Mouse (Mus musculus) kidney, postnatal 36 days (tissue): ENCODE measurements around the gene Agrn.

Experiments used
- DNase-seq, 2 experiments: peaks; one replicate each; pipeline ENCODE4 v3.0.0; 2021 to 2022; ENCODE audit warnings: mixed read lengths in 2 of 2

Gene Agrn

GRCm38 (mm10) chr4:156136285-156137100, 60.8 kb downstream of the Agrn start:
- peak in 1 of 2 experiments; percentile 28 for DNase-seq

GRCm38 (mm10) chr4:156135801-156136200, 61.5 kb downstream of the Agrn start:
- DNase-seq, result no peak

DNA sequence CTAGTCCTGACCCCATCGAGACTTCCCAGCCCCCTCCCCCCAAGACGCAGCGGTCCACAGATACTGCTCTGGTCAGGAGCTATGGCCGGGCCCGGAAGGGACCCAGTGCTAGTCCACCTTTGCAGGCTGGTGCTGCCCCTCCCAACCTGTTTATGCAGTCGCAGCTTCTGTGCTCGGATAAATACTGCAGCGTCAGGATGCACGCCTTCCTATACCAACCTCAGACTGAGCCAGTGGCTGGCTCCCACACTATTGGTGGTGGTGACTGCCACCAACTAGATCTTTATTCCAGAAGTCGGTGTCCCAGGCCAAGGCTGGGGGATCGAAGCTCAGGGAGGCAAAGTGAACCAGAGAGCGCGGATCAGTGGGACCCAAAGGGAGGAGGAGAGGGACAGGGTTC, 62.2 kb downstream of the Agrn start:
- no peak for DNase-seq

GRCm38 (mm10) chr4:156133943-156134605, 63.2 kb downstream of the Agrn start:
- DNase-seq, result peak; percentile 20 to 43

- DNase-seq, result no peak
Measured at GRCm38 (mm10) chr4:156133334-156133733, 64.0 kb downstream of the Agrn start.

DNA sequence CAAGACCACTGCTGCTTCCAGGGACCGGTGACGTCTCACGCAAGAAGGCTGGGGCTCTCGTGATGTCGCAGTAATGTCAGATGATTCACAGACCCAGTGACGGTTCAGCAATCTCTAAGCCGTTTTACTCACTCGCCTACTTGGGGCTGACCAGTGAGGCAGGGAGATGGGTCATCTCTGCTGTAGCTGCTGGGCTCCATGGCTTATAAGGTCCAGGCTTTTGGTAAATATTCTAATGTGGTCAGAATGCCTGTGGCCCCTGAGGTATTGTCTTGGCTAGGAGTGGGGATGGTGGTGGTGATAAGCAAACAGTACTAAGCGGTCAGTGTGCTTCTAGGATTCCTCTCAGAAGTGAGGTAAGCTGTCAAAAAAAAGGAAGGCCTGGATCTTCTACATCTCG, 66.3 kb downstream of the Agrn start:
- no peak for DNase-seq

- peak in 1 of 2 experiments; percentile 17 for DNase-seq
Measured at GRCm38 (mm10) chr4:156130436-156130835, 66.9 kb downstream of the Agrn start, which contains the start of gene Rnf223. TSS of gene Rnf223 (plus strand) at chr4:156130513.

DNA sequence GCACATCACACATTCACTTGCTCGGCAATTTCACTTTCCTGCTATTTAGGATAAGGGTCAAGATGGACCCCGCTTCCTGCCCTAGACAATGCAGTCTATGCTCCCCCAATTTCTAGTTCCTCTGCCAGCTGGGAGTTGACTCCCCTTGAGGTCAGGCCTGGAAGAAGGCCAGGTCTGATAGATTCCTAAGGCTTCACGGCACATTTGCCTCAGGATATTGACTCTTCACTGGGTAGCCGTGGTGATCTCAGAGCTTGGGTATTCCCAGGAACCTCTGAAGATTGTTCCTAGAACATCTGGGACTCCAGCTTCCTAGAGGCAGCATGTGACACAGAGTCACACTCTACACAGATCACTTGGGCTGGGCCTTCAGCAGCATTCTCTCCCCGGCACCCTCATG, 68.5 kb downstream of the Agrn start:
- DNase-seq, result no peak

DNA sequence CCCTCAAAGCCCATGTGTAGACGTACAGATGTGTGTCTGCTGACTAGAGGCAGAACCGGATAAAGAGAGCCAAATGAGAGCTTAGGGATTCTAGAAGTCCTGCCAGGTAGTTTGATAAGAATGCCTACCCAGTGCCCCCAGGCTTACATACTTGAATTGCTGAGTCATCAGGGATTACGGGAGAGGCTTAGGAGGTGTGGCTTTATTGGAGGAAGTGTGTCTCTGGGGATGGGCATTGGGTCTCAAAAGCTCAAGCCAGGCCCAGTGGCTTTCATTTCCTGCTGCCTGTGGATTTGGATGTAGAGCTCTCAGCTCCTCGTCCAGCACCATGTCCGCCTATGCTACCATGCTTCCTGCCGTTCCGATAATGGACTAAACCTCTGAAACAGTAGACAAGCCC, 70.4 kb downstream of the Agrn start:
- DNase-seq, result no peak

- no peak for DNase-seq
Measured at GRCm38 (mm10) chr4:156125393-156125792, 71.9 kb downstream of the Agrn start.

DNA sequence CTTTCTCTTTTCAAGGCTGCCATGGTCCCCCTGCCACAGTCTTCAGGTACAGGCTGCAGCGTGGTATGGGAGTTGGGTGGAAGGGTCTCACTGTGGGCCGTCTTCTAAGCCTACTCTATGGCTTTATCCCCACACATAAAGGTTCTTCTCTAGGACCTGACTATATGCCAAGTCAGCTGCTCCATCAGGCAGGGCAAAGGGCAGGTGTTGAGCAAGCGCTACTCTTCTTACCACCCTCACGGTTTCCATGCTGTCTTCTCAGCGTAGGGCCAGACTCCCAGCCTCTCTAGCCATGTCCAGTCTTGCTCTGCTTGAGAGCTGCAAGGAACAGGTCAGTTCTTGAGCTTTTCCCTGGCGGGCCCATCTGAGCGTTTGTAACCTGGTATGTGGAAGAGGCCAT, 73.2 kb downstream of the Agrn start:
- DNase-seq, result peak; percentile 43 to 45
